Mouse (Mus musculus): ENCODE data around the gene Ap3s2. TPM values are rescaled to one million over a fixed set of nuclear protein-coding genes. Genes with fewer than 3 reads are reported as not detected.

Gene Ap3s2
- 19.2 and 20.1 TPM in 2 replicates for polyA plus RNA-seq (2012; rRNA removed)

DNA sequence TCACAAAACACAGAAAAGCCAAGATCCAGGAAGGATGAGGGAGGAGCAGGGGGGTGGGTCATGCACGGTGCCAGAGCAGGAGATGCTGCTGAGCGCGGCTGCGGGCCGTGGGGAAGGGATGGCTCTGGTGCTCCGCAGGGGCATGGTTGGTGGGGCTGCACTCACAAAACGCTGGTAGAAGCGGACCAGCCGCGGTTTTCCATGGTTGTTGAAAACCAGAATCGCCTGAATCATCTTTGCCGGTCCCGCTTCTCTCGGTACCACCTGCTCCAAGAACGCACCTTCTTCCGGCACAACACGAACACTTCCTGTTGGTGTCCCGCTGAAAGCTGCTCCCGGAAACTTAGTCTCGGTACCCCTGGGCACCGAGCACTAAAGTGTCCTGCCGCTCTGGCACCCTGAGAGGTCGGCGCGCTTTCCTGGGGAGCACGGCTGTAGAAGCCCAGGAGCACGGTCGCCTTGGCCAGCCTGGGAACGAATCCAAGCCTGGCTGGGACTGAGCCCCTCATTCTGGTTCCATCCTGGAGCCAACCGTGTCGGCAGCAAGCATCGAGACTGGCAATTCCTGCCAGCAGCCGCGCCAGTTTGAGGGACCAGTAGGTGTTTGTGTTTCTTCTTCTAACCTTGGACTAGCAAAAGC is at the start of gene Ap3s2:
Gene Ap3s2 (minus strand): TSS at position 306 of the 640 bp plus-strand sequence.

DNA sequence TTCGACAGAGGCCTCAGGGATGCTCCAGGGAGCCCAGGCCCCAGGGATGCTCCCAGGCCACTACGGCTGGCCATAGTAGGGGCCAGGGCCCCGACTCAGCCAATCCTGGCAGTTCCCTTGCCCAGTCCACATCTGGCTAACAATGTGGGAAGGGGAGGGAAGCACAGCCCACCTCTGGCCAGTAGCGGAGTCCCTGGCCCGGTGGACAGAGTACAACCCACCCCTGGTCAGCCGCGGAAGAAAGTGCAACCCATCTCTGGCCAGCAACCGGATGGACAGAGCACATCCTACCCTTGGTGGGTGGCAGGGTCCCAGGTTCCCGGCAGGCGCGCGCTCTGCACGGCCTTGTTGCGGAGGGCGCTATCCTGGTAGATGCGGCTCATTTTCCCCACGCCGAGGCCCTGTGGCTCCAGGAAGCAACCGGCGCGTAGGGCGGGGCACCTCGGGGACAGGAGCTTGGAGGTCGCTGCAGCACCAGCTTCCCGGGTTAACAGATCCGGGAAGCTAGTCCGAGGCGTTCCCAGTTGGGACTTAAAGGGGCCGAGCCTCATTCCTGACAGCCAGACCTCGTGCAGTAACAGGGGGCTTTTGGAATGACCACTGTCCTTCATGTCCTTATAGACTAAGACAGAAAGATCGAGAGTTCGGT is 14.5 kb upstream of the Ap3s2 start, which contains the start of gene Arpin:
Gene Arpin (minus strand): TSS at position 498 of the 649 bp plus-strand sequence.

DNA sequence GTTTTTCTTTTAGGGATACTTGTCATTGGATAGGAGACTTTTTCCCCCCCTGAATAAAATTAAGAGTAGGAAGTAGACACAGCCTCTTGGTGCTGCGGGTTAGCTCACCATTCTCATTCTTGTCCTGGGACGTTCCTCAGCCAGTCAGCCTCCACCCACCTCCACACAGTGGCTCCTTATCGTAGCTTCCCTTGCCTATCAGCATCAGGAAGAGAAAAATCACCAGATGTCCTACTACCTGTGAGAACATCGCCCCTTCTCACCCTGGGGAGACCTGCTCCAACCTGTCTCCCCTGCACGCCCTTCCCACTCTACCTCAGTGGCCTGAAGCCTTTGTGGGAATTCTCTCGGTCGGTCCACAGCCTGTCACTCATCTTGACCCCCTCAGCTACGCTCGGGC is 59.6 kb downstream of the Ap3s2 start, which contains the start of gene Anpep:
Gene Anpep (minus strand): TSS at position 249 of the 400 bp plus-strand sequence.

Other genes with a start within 250 kb of the Ap3s2 start
- gene Kif7, start 204.9 kb downstream of the Ap3s2 start, polyA plus RNA-seq (2012; rRNA removed), result 9.6 and 11.7 TPM in 2 replicates
- gene Plin1, start 187.7 kb downstream of the Ap3s2 start, polyA plus RNA-seq (2012; rRNA removed), result 212 and 249 TPM in 2 replicates
- gene Pex11a, start 177.5 kb downstream of the Ap3s2 start, polyA plus RNA-seq (2012; rRNA removed), result 15.5 and 19.2 TPM in 2 replicates
- 1.8 and 2.0 TPM in 2 replicates for gene Wdr93, start 177.5 kb downstream of the Ap3s2 start, polyA plus RNA-seq (2012; rRNA removed)
- gene Mesp1, start 126.9 kb downstream of the Ap3s2 start, polyA plus RNA-seq (2012; rRNA removed), result 0.72 and 0.94 TPM in 2 replicates
- gene Mesp2, start 109.9 kb downstream of the Ap3s2 start, polyA plus RNA-seq (2012; rRNA removed), result 5.6 and 7.9 TPM in 2 replicates
- 105 and 126 TPM in 2 replicates for gene Anpep, start 59.6 kb downstream of the Ap3s2 start, polyA plus RNA-seq (2012; rRNA removed)
- 14.4 and 15.1 TPM in 2 replicates for gene Arpin, start 14.7 kb upstream of the Ap3s2 start, polyA plus RNA-seq (2012; rRNA removed)
- 35.9 and 41.9 TPM in 2 replicates for gene Zfp710, start 104.2 kb upstream of the Ap3s2 start, polyA plus RNA-seq (2012; rRNA removed)
- gene Idh2, start 194.7 kb upstream of the Ap3s2 start, polyA plus RNA-seq (2012; rRNA removed), result 201 and 250 TPM in 2 replicates

Data from ovary, adult 2 months (tissue).